Mouse (Mus musculus): ENCODE measurements around the gene Gnb1. TPM values are rescaled to one million over a fixed set of nuclear protein-coding genes. Genes with fewer than 3 reads are reported as not detected.

Gene Gnb1
- polyA plus RNA-seq, 2 experiments from 2014 or later: 291 TPM

DNA sequence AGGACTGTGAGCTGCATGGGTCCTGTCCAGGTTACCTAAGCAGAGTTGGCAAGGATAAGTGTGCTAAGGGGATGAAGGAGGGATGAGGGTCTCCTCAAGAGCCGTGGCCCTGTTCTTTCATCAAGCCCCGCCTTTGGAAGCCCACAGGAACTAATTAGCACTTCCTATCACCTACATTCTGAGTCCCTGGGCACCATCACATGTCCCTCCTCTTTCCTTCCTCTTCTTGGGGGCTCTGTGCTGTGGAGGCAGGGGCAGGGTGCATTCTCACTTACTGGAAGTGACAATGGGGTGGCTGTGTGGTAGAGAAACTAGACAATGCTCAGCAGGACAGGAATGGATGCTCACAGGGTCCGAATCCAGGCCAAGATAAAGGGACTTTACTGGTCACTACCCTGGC lies 3.4 kb upstream of the Gnb1 start:
- ATAC-seq: no peak

DNA sequence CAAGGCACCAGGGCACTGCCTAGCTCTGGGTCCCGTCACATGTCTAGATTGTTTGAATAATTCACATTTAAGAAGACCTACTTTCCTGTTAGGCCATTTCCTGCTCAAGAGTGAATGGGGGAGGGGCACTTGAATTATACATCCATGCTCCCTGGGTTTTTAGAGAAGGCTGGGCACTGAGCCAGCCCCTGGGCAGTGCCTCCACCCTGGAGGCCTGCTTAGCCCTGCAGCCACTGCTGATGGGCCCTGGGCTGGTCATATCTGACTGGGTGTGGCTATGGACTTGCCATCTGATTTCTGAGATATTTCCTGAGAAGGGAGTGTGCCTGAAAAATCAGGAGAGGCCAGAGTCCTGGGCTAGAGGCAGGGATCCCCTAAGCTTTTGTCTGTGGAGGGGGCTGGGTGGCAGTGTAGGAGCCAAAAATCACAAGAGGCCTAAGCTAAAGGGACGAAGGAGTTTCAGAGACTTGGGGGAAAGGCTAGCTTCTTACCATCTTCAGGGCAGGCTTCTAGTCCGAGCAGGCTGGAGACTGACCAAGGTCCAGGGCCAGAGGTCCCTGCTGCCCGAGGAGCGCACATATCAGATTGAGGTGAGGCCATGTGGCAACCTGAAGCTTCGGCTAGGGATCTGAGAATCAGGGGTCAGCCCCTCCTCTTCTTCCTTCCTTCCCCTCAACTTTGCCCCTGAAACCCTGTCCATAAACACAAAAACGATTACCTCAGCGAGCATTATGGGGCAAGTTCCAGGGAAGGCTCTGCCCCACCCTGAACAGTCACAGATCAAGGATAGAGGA lies 2.7 kb upstream of the Gnb1 start:
- no peak for ATAC-seq

DNA sequence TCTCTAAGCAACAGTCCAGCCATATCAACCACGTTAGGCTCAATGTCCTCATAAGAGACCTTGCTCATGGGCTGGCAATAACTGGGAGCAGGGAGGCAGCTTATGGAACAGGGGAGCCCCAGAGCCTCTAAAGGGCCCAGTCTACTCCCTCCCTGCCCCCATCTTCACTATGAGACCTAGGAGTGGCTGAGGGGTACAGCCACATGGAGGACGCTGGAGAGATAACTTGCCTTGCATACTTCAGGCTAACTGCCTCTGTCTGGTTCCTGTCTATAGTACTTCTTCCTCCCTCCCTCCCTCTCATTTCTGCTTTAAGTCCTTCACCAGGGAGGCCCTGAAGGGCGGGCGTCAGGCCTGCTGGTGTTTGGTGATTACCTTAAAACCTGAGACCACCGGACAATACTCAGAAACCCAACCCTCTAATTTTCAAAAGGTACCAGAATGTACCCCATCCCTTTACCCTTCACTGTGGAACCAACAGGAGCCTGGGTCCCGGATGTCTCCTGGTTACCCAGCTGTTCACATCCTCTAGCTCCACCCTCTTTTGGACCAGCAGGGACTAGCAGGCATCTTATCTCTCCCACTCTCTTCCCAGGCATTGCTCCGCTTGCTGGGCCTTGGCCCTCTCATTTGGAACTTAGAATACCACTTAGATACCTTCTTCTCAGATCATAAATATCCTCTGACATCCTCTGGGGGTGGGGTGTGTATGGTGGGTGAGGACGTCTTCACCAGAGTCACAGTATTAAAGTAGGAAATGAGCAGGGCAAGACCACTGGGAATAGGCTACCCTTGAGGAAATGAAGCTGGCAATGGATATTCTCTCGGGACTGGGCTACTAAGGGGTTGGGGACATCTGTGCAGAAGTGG lies 1.8 kb upstream of the Gnb1 start:
- ATAC-seq: no peak

DNA sequence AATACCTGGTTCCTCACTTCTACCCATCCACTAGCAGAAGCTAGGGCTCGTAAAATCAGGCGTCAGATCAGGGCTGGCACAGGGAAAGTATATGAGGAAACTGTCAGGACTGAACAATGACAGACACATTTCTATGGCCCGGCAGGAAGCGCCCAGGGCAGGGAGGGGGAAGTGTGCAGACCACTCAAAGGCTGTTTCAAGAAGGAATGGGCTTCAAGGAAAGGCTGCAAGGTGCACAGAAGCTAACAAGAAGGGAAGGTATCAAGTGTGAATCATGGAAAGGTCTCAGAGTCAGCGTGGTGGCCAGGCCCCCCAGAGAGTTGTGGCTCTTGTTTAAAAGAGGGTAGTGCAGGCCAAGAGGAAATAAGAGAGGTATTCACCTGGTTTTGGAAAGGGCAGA lies 705 bp upstream of the Gnb1 start:
- ATAC-seq: no peak

DNA sequence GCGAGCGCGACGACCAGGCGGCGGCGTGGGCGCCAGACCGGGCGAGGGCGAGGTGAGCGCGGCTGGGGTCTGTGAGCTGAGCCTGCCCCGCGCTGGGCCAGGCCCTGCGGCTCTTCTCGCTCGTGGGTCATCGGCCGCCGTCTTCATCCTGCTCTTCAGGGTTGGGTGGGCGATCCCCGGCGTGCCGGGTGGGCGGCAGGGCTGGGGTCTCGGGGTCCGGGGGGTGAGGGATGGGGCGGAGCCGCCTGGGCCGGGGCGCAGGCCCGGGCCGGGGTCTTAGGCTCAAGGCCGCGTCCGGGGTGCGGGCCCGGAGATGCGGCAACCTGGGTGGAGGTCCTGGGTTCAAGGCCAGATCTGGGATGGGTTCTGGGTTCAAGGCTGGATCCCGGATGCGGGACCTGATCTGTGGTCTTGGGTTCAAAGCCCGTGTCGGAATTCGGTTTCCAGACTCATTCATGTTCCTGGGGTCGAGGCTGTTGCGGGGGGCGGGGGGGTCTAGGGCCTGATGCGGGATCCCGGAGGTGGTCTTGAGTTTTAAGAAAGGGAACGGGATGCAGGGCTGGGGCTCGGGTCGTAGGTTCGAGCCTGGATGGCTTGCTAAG lies 469 bp downstream of the Gnb1 start:
- peak; percentile 15 for ATAC-seq

DNA sequence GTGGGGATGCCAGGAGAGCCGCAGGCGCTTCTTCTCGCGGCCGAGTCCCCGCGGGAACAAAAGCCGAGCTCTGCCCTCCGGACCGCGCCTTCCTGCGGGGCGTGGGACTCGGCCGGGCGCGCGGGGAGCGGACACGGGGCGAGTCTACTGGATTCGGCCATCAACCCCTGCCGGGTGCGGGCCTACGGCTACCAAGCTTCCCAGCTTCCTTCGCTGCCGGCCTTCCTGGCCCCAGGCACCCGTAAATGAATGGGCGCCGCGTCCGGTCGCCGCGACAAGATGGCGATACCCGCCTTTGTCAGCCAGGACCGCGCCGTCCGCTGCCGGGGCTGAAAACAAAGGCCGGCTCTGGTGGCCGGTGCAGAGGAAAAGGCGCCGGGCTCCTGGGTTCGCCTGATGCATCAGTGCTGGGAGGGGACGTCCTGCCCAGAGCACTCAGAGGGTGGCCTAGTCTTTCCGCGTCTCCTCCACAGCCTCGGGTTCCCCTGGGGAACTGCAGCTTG lies 1.0 kb downstream of the Gnb1 start:
- ATAC-seq: peak; percentile 62

DNA sequence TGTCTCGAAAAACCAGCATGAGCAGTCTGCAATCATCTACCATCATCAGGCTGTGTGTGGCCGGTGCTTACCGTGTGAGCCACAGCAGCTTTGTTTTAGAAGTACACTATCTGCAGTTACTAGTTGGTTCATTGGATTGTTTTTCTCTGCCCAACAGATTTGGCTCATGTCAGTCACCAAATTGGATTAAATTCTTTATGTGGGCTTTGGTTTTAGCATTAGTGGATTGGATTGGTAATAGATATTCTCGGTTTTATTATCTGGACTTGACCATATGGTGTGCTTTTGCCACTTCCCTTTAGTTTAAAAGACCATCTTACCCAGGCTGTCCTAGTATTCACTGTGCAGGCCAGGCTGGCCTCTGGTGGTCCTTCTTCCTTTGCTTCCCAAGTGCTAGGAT lies 3.7 kb downstream of the Gnb1 start:
- no peak for ATAC-seq

DNA sequence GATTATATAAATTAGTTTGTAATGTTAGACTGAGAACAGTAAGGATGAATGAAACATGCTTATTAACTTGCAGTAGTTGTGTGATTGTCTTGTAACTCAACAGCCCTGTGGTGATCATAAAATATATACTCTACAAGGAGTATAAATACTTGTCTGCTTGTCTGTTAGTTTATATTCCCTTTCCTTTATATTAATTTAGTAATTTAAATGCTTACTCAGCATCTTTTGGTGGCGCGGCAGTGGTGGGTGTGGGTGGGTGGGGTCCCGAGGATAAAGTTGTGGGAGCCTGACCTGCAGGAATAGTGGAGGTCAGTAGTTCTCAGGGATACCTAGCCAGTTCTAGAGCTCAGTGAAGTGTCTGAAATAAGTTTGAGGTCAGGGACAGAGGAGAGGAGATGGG lies 6.8 kb downstream of the Gnb1 start:
- ATAC-seq: no peak

DNA sequence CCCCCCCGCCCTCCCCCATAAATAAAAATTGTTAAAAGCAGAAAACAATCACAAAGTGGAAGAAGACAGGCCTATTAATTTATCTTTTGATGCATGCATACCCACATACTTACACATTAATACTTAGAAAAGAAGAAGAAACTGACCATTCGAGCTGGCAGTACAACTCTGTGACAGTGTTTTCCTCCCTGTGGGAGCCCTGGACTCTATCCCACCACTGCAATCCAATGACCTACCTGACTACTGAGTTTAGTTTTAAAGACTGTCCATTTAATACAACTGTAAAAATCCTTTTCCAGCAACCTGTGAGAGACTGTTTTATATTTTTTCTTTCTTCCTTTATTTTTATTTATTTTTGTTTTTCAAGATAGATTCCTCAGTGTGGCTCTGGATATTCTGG lies 10.0 kb downstream of the Gnb1 start:
- no peak for ATAC-seq

DNA sequence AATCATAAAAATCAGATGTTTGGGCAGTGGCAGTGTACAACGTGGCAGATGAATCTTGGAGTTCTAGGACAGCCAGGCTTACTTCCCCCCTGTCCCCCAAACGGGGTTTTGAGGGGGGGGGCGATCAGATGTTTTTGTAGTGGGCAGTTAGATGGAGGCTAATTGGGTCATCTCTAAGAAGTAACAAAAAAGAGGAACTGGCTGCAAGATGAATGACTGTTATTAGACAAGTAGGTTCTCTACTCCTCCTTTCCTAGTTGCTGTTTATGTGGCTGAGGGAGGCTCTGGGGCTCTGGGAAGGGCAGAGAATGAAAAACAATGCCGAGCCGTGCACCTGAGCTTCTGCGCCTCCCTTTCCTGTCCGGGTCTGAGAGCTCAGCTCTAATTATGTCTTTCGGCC lies 13.9 kb downstream of the Gnb1 start:
- no peak for ATAC-seq

DNA sequence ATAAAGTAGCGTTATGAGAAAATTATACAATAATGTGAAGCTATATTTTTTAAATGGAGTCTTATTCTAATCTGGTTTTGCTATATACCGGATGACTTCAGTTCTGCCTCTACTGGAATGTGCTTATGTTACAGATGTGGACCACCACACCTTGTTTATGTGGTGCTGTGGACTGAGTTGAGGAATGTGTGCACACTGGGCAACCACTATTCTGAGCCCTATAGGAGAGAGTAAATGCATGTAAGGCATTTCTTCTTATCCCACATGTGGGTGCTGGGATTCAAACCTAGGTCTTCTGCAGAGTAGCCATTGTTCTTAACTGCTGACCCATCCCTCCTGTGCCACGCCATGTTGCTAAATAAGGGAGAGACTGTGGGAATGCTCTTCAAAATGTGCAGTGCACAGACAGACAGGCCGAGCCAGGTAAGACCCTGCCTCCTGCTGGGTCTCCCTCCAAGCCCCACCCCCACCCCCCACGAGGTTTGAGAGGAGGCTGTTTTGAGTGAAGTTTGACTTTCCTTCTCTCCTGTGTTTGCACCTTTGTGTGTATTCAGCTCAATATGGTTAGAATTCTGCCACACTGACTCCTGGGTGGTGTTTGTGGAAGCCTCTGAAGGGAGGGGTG lies 14.6 kb downstream of the Gnb1 start:
- no peak for ATAC-seq

DNA sequence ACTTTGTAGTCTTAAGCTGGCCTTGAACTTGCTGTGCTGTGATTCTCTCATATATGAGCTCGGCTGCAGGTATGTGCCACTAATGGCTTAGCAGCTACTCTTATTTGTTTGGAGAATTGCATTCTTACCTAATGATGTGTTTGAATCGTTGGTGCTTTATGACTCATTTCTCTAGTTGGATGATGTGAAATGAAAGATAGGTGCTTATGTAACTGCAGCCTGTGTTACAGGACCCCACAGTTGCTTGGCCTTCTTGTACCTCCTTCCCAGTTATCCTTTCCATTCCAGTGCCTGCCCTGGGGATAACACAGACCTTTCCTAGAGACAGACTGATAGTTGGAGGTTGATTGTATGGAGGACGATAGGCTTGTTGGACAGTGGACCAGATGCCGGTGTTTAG lies 17.5 kb downstream of the Gnb1 start:
- no peak for ATAC-seq

DNA sequence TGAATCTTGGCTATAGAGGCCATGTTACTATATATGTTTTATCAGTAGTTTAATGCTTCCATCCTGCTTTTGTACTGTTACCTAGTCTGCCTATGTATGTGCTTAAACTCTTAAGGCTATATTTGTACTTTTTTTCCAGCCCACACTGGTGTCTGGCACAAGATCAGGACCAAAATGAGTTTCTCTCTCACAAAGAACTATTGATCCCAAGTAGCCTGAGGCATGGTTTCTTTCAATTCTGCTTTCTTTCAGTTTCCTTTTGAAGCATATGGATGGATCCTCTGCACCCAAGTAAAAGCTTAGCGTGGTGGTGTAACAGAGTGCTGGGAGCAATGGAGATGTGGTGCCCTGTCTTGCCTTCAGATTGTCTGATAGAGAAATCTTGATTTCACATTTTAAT lies 19.8 kb downstream of the Gnb1 start:
- ATAC-seq: no peak

DNA sequence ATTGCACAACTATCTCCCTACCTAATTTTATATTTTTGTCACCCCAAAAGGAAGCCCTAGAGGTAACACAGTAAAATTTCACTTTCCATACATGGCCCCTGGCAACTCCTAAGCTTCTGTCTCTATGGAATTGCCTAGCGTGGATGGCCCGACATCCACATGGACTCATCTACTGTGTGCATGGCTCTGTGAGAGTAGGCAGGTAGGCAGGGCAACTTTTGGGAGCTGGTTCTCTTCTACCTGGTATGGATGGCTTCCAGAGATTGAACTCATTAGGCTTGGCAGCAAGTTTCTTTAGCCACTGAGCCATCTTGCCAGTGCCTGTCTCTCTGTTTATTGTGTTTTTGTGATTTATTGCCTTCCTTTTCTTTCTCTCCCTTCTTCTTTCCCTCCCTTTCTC lies 23.6 kb downstream of the Gnb1 start:
- no peak for ATAC-seq

DNA sequence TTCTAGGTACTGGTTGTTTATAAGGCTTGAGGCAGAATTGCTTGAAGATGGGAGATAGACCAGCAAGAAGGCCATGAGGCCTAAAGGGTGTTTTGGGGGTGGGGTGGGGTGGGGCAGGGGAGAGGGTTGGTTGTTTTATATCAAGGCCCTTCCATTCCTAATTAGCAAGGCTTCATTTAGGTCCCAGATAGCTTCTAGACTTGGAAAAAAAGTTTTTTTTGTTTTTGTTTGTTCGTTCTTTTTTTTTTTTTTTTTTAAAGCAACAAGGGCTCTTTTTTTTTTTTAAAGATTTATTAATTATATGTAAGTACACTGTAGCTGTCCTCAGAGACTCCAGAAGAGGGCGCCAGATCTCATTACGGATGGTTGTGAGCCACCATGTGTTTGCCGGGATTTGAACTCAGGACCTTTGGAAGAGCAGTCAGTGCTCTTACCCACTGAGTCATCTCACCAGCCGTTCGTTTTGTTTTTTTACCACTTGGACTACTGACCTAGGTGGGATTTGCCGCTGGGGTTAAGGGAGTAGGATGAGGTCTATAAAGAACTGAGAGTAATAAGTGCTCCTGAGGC lies 26.9 kb downstream of the Gnb1 start:
- ATAC-seq: no peak

DNA sequence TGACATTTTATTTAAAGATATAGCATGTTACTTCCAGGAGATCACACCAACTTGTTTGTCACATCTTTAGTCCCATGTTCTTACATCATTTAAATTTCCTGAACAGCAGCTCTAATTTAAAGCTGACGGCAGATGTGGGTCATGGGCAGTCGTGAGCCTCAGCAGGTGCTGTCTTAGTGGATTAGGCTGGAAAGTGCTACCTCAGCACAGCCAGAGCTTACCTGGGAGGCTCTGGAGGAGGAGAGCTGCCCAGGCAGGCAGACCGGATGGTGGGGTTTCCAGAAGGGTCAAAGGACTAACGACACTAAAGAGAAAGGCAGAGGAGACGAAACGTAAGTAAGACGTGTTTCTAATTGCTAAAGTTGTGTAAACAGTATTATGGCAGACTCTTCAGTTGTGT lies 31.2 kb downstream of the Gnb1 start:
- ATAC-seq: no peak

DNA sequence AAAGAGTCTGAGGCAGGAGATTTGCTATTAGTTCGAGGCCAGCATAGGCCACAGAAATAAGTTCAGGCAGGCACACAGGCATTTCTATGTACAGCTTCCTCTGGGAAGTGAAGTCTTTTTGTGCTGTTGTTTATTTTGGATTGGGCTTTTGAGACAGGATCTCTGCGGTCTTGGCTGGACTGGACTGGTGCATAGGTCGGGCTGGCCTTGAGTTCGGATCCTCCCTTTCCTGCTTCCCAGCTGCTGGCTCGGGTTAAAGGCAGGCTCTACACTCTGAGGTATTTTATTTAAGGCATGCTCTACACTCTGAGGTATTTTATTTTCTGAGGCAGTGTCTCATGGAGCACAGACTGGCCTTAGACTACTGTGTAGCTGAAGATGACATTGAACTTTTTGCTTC lies 34.6 kb downstream of the Gnb1 start:
- no peak for ATAC-seq

DNA sequence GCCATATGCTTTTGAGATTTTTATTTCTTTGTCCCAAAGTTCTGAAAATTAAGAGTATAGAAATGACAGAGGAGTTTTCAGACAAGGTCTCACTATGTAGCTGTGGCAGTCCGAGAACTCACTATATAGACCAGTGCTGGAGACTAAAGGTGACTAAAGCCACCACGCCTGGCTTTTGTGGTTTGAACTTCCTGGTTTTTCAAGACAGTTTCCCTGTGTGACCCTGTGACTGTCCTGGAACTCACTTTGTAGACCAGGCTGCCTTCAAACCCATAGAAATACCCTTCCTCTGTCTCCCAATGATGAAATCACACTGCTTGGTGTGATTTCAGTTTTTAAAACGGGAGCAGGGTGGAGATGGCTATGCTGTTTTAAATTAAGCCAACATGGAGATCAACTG lies 38.1 kb downstream of the Gnb1 start:
- no peak for ATAC-seq

DNA sequence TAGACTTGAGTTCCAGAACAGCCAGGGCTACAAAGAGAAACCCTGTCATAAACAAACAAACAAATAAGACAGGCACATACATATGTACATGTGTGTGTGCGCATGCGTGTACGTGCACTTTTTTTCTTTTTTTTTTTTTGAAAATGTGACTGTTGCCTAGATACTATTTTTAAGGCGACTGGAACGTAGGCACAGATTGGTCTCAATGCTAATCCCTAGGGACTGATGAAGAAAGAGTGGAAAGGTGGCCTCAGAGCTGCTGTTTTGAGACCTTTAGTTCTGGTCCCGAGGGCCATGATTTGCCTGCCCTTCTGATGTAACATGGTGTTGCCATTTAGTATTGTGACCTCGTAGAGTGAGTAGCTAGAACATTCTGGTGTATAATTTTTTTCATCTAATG lies 58.8 kb downstream of the Gnb1 start:
- ATAC-seq: no peak

DNA sequence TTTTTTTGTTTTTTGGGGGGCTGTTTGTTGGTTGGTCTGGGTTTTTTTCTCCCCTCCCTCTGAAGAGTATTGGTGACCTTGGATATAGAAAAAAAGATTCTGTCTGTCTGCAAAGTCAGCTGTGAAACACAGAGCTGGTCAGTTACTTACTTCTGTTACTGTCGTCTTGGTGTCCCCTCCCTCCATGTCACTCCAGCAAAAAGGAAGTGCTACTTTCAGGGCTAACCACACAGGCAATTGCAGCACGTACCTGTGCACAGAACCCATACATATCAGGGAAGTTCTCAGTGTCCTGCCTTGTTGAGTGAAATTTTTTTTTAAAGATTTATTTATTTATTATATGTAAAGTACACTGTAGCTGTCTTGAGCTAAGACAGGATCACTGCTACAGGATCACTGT lies 59.3 kb downstream of the Gnb1 start:
- ATAC-seq: no peak

DNA sequence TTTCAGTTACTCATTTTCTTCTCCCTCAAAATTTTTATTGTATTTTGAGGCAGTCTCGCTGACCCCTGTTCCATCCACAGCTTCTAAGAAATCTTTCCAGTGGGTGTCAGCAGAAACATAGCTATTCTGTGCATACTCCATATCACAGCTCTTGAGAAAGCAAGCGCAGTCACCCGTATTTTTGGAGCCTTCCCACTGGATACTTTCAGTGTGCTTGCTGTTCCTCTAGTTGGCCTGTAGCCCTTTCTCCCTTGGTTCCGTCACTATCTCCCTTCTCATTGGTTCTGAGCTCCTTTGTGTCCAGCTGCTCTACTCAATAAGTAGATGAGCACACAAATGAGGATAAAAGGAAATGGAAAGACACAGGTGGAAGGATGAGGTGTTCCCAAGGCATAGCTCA lies 59.9 kb downstream of the Gnb1 start:
- no peak for ATAC-seq

DNA sequence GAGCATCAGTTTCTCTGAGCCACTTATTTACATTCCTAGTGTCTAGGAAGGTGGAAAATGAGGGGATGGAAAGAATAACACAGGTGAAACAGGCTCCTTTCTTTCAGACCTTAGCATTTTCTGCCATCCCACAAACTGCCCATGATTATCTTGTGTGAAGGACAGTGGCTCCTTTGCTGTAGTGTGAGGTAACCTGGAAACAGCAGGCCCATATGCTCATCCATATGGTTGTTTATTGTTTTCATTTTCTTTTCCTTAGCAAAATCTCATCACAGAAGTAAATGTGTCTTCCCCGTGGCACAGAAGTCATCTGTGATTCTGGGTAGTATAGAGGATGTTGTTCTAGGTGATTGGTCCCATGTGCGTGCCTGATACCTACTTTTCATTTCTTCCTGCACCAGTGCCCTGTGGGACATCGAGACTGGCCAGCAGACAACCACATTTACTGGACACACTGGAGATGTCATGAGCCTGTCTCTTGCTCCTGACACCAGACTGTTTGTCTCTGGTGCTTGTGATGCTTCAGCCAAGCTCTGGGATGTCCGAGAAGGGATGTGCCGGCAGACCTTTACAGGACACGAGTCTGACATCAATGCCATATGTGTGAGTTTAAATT lies 61.9 kb downstream of the Gnb1 start:
- ATAC-seq: no peak
